Mouse (Mus musculus): ENCODE data around the gene Chd2.

Chd2 gene

GRCm38 (mm10) chr7:73402671-73403070 lies 139.0 kb downstream of the Chd2 start:
- no peak for DNase-seq (ENCODE audit: low spot score)

GRCm38 (mm10) chr7:73402106-73402505 lies 139.5 kb downstream of the Chd2 start:
- no peak for DNase-seq (ENCODE audit: low spot score)

DNA sequence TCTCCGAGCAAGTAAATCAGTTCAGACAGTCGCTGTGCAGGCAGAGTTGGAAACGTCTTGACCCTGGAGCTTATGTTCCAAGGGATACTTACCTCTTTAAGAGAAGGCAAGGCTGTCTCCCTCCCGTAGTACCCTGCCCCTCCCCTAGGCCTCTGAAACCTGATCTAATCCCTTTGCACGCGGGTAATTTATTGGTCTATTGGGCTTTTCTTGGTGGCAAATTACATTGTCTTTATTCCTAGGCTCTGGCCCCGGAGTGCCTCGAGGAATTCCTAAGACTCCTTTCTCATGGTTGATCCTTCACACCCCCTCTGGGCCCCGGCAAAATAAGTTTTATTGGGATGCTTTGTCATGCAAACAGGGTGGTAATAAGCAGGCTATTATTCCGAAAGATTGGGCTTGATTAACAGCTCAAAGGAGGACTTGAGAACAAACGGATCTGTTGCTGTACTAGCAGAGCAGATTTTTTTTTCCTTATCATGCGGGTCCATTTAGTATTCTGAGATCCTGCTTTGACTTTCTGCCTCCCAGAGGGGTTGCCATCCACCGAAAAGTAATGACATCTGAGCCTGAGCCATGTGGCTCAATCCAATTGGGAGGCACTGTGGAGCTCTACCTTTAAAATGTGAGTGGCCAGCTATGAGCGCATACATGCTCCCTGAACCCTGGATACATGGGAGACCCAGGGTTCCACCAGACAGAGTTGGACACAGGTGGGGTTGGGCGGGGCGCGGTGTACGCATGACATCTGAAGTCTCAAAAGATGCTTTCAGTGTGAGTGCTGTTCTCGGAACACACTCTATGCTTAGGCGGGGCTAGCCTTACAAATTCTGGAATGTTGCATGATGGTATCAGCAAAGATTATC lies 141.3 kb downstream of the Chd2 start:
- peak; percentile 82 for DNase-seq (ENCODE audit: low spot score)

GRCm38 (mm10) chr7:73399501-73400044 lies 142.1 kb downstream of the Chd2 start:
- peak; percentile 91 for DNase-seq (ENCODE audit: low spot score)

GRCm38 (mm10) chr7:73398806-73399442 lies 142.7 kb downstream of the Chd2 start:
- DNase-seq (ENCODE audit: low spot score): no peak

DNA sequence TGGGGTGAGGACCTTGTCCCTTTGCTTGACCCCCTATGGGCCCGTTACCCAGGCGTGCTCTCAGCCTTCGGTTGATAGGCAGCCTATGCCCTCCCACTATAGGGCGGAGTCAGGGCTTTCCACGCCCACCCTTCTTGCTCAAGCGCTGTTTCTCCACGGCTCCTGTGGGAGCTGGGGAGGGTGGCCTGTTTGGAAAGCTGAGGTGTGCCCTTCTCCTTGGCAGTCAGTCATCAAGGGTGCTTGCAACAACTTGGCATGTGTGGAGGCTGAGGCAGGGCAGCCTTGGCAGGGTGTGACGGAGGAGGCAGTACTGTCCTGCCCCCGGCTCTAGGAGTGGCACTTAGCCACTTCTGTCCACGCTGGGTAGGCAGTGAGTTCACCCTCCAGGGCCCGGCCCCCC lies 143.3 kb downstream of the Chd2 start:
- peak; percentile 90 for DNase-seq (ENCODE audit: low spot score)

- no peak for DNase-seq (ENCODE audit: low spot score)
Observed at GRCm38 (mm10) chr7:73394013-73394409, 147.6 kb downstream of the Chd2 start.

DNA sequence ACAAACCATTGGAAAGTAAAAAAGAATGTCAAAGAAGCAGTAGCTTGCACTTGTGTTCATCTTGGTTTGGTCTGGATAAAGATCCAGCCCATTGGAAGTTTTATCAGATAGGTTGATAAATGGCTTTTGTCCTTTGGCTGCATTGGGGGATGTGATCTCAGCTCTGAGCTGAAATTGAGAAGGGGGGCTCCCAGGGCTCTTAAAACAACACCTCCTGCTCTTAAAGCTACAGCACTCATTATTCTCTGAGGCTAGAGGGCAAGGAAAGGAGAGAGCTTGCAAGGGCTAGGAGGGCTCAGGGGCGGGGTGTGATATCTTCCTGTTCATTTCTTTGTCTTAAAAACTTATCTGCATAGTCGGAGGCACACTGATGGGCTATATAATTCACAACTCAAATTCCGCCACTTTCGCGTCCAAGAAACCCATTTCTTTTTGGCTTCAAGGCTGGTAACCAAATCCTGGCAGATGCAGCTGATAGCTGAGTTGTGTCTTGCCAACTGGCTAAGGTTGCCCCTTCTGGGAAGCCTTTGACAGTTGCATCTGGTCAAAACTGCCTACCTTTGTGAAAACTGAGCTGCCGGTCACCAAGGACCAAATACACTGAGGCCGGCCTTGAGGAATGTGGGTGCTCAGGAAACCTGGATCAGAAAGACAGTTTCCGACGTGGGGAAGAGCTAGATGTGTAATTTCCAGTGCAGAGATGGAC lies 148.2 kb downstream of the Chd2 start:
- DNase-seq (ENCODE audit: low spot score): peak; percentile 61

DNA sequence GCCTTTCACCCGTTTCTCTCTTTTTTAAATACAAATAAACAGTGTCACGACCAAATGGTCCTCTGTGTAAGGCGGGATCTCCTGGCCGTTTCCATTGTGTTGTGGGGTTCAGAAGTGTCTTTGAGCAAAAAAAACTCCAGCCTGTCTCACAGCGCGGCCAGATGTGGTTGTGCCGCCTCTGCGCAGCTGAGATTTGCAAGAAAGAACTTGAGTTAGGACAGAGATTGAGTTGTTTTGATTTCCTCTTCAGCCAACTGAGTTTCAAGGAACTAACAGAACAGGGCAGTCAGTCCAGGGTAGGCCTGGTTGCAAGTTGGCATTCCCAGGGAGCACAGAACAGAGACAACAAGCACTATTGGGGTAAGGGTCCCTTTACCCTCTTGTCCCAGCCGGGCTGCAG lies 149.3 kb downstream of the Chd2 start:
- peak; percentile 65 for DNase-seq (ENCODE audit: low spot score)

GRCm38 (mm10) chr7:73391518-73392321 lies 149.9 kb downstream of the Chd2 start:
- peak; percentile 63 for DNase-seq (ENCODE audit: low spot score)

DNA sequence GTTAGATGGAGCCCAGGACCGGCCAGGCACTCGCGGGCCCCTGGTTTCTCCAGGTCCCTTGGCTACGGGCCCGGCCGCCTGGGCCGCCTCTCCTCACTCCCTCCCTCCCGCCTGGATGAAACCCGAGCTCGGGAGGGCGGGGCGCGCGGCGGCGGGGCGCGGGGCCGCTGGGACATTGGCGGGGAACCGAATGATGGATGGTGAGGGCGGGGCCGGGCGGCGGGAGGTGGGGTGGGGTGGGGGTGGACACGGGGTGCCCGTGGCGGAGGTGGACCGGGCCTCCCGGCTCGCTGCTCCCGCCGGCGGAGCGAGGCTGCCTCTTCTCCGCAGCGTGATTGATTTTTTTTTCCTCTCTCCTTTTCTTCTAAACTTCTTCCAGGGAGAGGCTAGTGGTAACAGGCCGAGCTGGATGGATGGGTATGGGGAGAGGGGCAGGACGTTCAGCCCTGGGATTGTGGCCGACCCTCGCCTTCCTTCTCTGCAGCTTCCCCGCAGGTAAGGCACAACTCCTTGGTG lies 150.6 kb downstream of the Chd2 start:
- peak; percentile 91 for DNase-seq (ENCODE audit: low spot score)

DNA sequence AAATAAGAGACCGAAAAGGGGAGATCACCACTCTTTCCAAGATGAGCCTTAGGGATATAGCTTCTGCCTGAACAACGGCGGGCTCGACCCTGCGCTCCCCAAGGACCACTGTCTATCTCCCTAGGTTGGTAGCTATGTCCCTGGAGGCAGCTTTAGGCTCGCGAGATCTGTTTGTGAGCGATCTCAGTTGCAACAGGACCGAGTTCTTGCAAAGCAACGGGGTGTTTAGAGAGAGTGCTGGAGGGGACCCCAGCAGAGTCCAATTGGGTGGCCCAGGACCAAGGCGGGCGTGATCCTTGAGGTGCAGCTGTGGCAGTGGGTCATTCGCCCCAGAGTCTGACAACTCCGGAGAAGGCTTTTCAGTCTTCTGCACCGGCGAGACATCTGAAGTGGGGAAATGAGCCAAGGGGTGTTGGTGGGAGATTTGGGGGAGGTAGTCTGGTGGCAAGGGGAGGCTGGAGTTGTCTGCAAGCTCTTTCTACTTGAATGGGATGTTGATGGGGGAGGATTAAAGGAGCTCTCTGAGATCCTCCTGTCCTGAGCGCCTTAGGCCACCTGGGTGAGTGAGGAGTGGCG lies 151.1 kb downstream of the Chd2 start:
- DNase-seq (ENCODE audit: low spot score): peak; percentile 66

- DNase-seq (ENCODE audit: low spot score): peak; percentile 69
Observed at GRCm38 (mm10) chr7:73389871-73390294, 151.7 kb downstream of the Chd2 start.

- DNase-seq (ENCODE audit: low spot score): peak; percentile 9
Observed at GRCm38 (mm10) chr7:73389419-73389818, 152.2 kb downstream of the Chd2 start.

DNA sequence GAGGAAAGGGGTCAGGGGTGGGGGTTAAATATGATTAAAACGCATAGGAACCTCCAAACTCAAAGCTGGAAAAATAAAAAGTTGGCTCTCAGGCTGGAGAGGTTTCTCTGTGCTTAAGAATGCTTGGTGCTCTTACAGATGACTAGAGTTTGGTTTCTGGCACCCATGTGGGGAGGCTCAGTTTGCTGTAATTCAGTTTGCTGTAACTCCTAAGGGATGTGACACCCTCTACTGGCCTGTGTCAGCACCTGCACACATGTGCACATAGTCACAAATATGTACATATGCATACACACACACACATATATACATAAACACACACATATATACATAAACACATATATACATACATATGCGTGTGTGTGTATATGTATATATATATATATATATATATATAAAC lies 152.8 kb downstream of the Chd2 start:
- peak; percentile 27 for DNase-seq (ENCODE audit: low spot score)

- no peak for DNase-seq (ENCODE audit: low spot score)
Observed at GRCm38 (mm10) chr7:73382843-73383242, 158.8 kb downstream of the Chd2 start.

DNA sequence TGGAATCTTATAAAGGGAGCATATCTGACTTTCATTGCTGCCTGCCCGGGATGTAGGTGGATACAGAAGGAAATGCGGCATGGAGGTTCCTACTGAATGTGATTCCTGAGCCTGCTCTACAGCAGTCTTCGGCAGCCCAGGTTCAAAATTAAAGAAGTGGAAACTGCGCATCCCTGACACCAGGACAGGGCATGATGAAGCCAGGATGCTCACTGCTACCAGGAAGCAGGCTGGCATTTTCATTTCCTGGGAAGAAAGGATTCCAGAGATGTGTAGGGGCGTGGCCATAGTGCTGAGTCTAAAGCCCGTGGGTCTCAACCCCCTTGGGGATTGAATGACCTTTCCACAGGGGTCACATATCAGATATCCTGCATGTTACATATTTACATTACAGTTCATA lies 163.6 kb downstream of the Chd2 start:
- DNase-seq (ENCODE audit: low spot score): no peak

GRCm38 (mm10) chr7:73377307-73377706 lies 164.3 kb downstream of the Chd2 start:
- no peak for DNase-seq (ENCODE audit: low spot score)
